Mouse (Mus musculus) CD8-positive naive resting alpha-beta T cell, adult 57 days (primary cell): ENCODE results near the gene Pstpip1. TPM values are rescaled to one million over a fixed set of nuclear protein-coding genes. Genes with fewer than 3 reads are reported as not detected.

Experiments used
- total RNA-seq: library from RNA; stranded (reverse); gene quantifications from one replicate; pipeline ENCODE4 v1.2.4, GENCODE M21; 2023

Gene Pstpip1
- total RNA-seq = 202 TPM

DNA sequence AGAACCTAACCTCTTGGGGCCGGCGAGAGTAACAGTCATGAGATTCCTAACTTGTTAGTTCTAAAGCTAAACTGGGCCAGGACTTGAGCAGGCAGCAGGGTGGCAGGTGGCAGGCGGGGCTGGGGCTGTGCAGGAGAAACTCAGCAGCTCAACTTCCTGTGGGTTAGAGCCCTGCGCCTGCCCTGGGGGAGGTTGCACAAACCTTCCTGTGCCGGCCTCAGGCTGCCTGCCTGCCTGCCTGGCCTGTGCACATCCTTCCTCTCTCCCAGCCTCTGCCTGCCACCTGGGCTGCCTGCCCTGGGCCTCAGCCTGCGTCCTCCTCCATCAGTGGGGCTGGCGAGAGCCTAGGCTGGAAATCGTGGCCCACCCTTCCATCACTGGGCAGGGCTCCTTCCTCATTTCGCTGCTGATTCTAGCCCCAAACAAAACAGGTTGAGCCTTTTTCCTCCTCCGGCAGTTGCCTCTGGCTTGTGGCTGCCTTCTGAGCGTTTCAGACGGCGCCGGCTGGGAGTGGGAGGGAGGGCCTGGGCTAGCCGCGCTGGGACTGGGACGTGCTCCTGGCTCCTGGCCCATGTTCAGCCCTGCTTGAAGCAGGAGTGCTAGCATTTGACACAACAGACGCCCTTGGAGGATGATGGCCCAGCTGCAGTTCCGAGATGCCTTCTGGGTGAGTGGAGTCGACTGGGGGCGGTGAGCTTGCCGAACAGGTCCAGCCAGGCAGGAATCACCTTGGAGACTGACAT lies at the start of gene Pstpip1:
Gene Pstpip1, plus strand, starts transcription at position 185 of the 743 bp plus-strand sequence.

DNA sequence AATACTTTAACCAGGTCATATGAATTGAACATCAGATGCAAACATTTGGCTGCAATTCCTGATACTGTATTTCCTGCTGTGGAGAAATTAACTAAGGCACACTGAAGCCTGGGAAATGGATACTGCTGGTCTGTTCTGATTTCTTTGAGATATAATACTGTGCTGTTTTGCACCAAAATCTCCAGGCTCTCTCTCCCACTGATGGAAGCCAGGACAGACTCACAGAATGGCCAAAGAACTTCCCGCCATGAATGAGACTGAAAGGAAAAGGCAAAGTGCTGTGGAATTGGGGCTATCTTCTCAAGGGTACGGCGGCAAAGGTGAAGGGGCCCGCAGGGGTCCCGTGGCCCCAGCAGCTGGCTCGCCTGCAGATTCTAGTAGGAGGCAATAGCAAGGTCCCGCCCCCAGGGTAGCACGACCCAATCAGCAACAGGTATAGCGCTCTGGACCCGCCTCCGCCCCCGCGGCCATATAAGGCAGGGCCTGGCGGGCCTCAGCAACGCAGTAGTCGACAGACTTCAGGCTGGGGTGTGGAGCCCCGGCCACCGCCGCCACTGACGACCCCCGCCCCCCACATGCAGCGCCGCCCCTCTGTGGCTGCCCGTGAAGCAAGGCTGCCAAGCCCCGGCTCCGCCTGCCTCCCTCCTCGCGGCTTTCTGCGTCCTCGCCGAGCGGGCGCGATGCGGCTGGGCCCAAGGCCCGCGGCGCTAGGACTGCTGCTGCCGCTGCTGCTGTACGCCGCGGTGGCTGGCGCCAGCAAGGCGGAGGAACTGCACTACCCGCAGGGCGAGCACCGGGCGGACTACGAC lies 48.2 kb upstream of the Pstpip1 start, which contains the start of gene Rcn2:
Gene Rcn2, plus strand, starts transcription at position 474 of the 809 bp plus-strand sequence.

DNA sequence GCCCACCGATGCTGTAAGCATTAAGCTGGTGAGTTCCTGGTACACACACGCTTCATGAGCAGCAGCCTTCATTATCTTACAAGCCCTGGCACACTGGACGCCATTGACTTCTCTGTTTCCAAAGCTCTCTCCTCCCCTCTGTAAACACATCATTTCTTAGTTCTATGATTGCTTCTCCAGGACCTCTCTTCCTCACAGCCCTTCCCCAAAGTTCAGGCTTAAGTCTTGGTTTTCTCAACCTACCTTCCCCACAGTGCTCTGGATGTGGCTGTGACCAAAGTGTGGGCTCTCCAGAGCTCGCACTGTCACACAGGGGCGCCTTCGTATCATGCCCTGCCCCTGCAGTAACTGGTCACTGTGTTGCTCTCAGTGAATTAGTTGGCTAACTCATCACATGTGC lies 75.6 kb downstream of the Pstpip1 start, which contains the start of gene Tspan3:
Gene Tspan3, minus strand, starts transcription at position 101 of the 400 bp plus-strand sequence.

Other genes with a start within 250 kb of the Pstpip1 start
- gene Scaper, start 151.8 kb upstream of the Pstpip1 start, total RNA-seq = 28.1 TPM
- gene 4930563M21Rik, start 79.4 kb upstream of the Pstpip1 start, total RNA-seq = not detected
- gene Rcn2, start 48.1 kb upstream of the Pstpip1 start, total RNA-seq = 23.8 TPM
- 13.9 TPM for gene Tspan3, start 75.5 kb downstream of the Pstpip1 start, total RNA-seq